Mouse (Mus musculus) forebrain, embryonic 16.5 days (tissue): ENCODE results near the gene Sycp3. TPM values are rescaled to one million over a fixed set of nuclear protein-coding genes. Genes with fewer than 3 reads are reported as not detected.

Experiments used
- ATAC-seq: fragments of 200-750 bp; cut with Nextera tagmentation; 2 replicates; pipeline ENCODE4 v1.8.0; 2017; ENCODE audit warnings: mild to moderate bottlenecking, moderate library complexity
- H3K27ac ChIP-seq: fragments of 300-500 bp; sonication (generic); 2 replicates; pipeline ENCODE4 v1.5.1; 2014; ENCODE audit warnings: low read length, control low read depth
- H3K27me3 ChIP-seq: fragments of 300-500 bp; sonication (generic); replicated peaks from 2 replicates; pipeline ENCODE4 v1.6.1; 2014; ENCODE audit warnings: low read length; ENCODE audit not compliant: control insufficient read depth, insufficient read depth
- H3K36me3 ChIP-seq: fragments of 300-500 bp; sonication (generic); 2 replicates; pipeline ENCODE4 v1.6.1; 2014; ENCODE audit not compliant: control insufficient read depth, insufficient read depth
- H3K4me1 ChIP-seq: fragments of 300-500 bp; sonication (generic); replicated peaks from 2 replicates; pipeline ENCODE4 v1.6.1; 2014; ENCODE audit warnings: low read length; ENCODE audit not compliant: control insufficient read depth, insufficient read depth
- H3K4me2 ChIP-seq: fragments of 300-500 bp; sonication (generic); 2 replicates; pipeline ENCODE4 v1.6.1; 2014; ENCODE audit warnings: mild to moderate bottlenecking, low read length, control low read depth
- H3K4me3 ChIP-seq: fragments of 300-500 bp; sonication (generic); replicated peaks from 2 replicates; pipeline ENCODE4 v1.5.1; 2014; ENCODE audit warnings: mild to moderate bottlenecking, low read length, control low read depth
- H3K9ac ChIP-seq: fragments of 300-500 bp; sonication (generic); replicated peaks from 2 replicates; pipeline ENCODE4 v1.6.1; 2014; ENCODE audit warnings: low read depth, low read length, control low read depth
- H3K9me3 ChIP-seq: fragments of 300-500 bp; sonication (generic); 2 replicates; pipeline ENCODE4 v1.6.1; 2016; ENCODE audit warnings: low read length; ENCODE audit not compliant: control insufficient read depth
- WGBS: fragments of 180-500 bp; shearing (Covaris S2); extraction: QIAGEN DNeasy Blood & Tissue Kit; methylation state at CpG from one replicate; pipeline ENCODE4 v1.1.7; 2014; 5-methylcytosine and 5-hydroxymethylcytosine counted together
- polyA plus RNA-seq: library from polyadenylated mRNA; unstranded; fragments of >200 nt; fragmentation: Nextera tagmentation; extraction: Ambion mirVana; gene quantifications from 2 replicates; pipeline ENCODE4 v1.2.1, GENCODE M21; 2015

Gene Sycp3
- not detected in 2 replicates for polyA plus RNA-seq

GRCm38 (mm10) chr10:88459502-88459992 is at the start of gene Sycp3:
TSS of gene Sycp3 (plus strand) at chr10:88459569.
- no peak for ATAC-seq
- Histone ChIP-seq H3K4me2 (no peak within 1 kb of the TSS), H3K4me1 (no peaks in the 10 kb centered on the region), H3K4me3 (no peak within 1 kb of the TSS), H3K27me3 (no peaks in the 10 kb centered on the region), H3K27ac (no peak within 1 kb of the TSS), H3K9me3 (no peaks in the 10 kb centered on the region), H3K9ac (no peak within 1 kb of the TSS), H3K36me3 (no peaks in the 10 kb centered on the region)
- WGBS = 84% methylated on average over 33 of the region's 33 CpGs

- Histone ChIP-seq H3K27ac (no peak overlapping the region), H3K4me2 (no peak overlapping the region), H3K4me3 (no peak overlapping the region), H3K4me1 (no peaks in the 10 kb centered on the region), H3K9me3 (no peaks in the 10 kb centered on the region), H3K9ac (no peak overlapping the region), H3K36me3 (peaks cover 2% of the 10 kb centered on the region; the same call in 1 of the 2 replicates), H3K27me3 (no peaks in the 10 kb centered on the region)
- 59% methylated on average over 2 of the region's 2 CpGs for WGBS
- ATAC-seq = no peak
Observed at GRCm38 (mm10) chr10:88409751-88410150, 49.6 kb upstream of the Sycp3 start.

- no peaks in the 10 kb centered on the region for H3K27me3 ChIP-seq
- peak; percentile 65 for ATAC-seq
- no peaks in the 10 kb centered on the region for H3K4me1 ChIP-seq
- H3K4me2 ChIP-seq = no peak overlapping the region
- no peak overlapping the region for H3K9ac ChIP-seq
- H3K9me3 ChIP-seq = no peaks in the 10 kb centered on the region
- no peak overlapping the region for H3K4me3 ChIP-seq
- H3K27ac ChIP-seq = no peak overlapping the region
- peaks cover 4% of the 10 kb centered on the region; the same call in 1 of the 2 replicates for H3K36me3 ChIP-seq
- 44% methylated on average over 17 of the region's 17 CpGs for WGBS
Observed at GRCm38 (mm10) chr10:88412290-88412995, 46.9 kb upstream of the Sycp3 start.

GRCm38 (mm10) chr10:88417686-88418085 is 41.7 kb upstream of the Sycp3 start:
- Histone ChIP-seq H3K4me2 (no peak overlapping the region), H3K27me3 (no peaks in the 10 kb centered on the region)
- 93% methylated on average over 5 of the region's 5 CpGs for WGBS

GRCm38 (mm10) chr10:88420141-88420541 is 39.2 kb upstream of the Sycp3 start:
- no peak overlapping the region for H3K27ac ChIP-seq
- no peaks in the 10 kb centered on the region for H3K9me3 ChIP-seq
- H3K36me3 ChIP-seq = peaks cover 5% of the 10 kb centered on the region; the same call in 1 of the 2 replicates
- H3K4me3 ChIP-seq = no peak overlapping the region
- no peak overlapping the region for H3K9ac ChIP-seq
- no peak overlapping the region for H3K4me2 ChIP-seq
- H3K4me1 ChIP-seq = no peaks in the 10 kb centered on the region
- no peaks in the 10 kb centered on the region for H3K27me3 ChIP-seq
- WGBS = 75% methylated on average over 11 of the region's 11 CpGs
- no peak for ATAC-seq

More at GRCm38 (mm10) chr10:88417686-88418085, 41.7 kb upstream of the Sycp3 start:
- peaks cover 7% of the 10 kb centered on the region; the same call in 1 of the 2 replicates for H3K36me3 ChIP-seq
- H3K9ac ChIP-seq = no peak overlapping the region
- no peak for ATAC-seq
- no peak overlapping the region for H3K27ac ChIP-seq
- no peaks in the 10 kb centered on the region for H3K9me3 ChIP-seq
- H3K4me1 ChIP-seq = no peaks in the 10 kb centered on the region
- H3K4me3 ChIP-seq = no peak overlapping the region

- Histone ChIP-seq H3K27ac (no peak overlapping the region), H3K9me3 (no peaks in the 10 kb centered on the region), H3K4me2 (no peak overlapping the region), H3K9ac (no peak overlapping the region), H3K36me3 (0 out of 2 replicates have a peak, but pooled peaks cover 3% of the 10 kb centered on the region), H3K27me3 (no peaks in the 10 kb centered on the region), H3K4me1 (no peaks in the 10 kb centered on the region), H3K4me3 (no peak overlapping the region)
- 95% methylated on average over 19 of the region's 19 CpGs for WGBS
- no peak for ATAC-seq
Observed at GRCm38 (mm10) chr10:88420655-88421435, 38.5 kb upstream of the Sycp3 start.

- no peak overlapping the region for H3K4me3 ChIP-seq
- no peak overlapping the region for H3K9ac ChIP-seq
- no peak overlapping the region for H3K4me2 ChIP-seq
- no peaks in the 10 kb centered on the region for H3K9me3 ChIP-seq
- 98% methylated on average over 2 of the region's 2 CpGs for WGBS
- H3K4me1 ChIP-seq = no peaks in the 10 kb centered on the region
- peaks cover 4% of the 10 kb centered on the region for H3K36me3 ChIP-seq
- no peaks in the 10 kb centered on the region for H3K27me3 ChIP-seq
- ATAC-seq = peak; percentile 93
- H3K27ac ChIP-seq = no peak overlapping the region
Observed at GRCm38 (mm10) chr10:88426158-88426816, 33.1 kb upstream of the Sycp3 start.

GRCm38 (mm10) chr10:88426896-88427295 is 32.5 kb upstream of the Sycp3 start:
- Histone ChIP-seq H3K9me3 (no peaks in the 10 kb centered on the region), H3K9ac (no peak overlapping the region), H3K36me3 (peaks cover 4% of the 10 kb centered on the region), H3K4me1 (no peaks in the 10 kb centered on the region), H3K4me2 (no peak overlapping the region), H3K27me3 (no peaks in the 10 kb centered on the region), H3K4me3 (no peak overlapping the region), H3K27ac (no peak overlapping the region)
- WGBS = 56% methylated on average over 5 of the region's 5 CpGs
- no peak for ATAC-seq

- ATAC-seq = no peak
- 91% methylated on average over 6 of the region's 6 CpGs for WGBS
- Histone ChIP-seq H3K27me3 (no peaks in the 10 kb centered on the region), H3K4me3 (no peak overlapping the region), H3K9ac (no peak overlapping the region), H3K27ac (no peak overlapping the region), H3K36me3 (peaks cover 6% of the 10 kb centered on the region), H3K4me2 (no peak overlapping the region), H3K4me1 (no peaks in the 10 kb centered on the region), H3K9me3 (no peaks in the 10 kb centered on the region)
Observed at GRCm38 (mm10) chr10:88427998-88428397, 31.4 kb upstream of the Sycp3 start.
